Mouse (Mus musculus) ES-Bruce4 (cell line): ENCODE data around the gene Aqp7.

ENCODE experiments used
- CTCF ChIP-seq: IDR thresholded peaks from one replicate; pipeline ENCODE4 v1.8.1; 2011; ENCODE audit warnings: low read depth, low read length
- EP300 ChIP-seq: IDR thresholded peaks from 2 replicates; pipeline ENCODE4 v1.6.1; 2011; ENCODE audit warnings: low read depth, low read length; ENCODE audit not compliant: insufficient read depth
- POLR2A ChIP-seq: IDR thresholded peaks from one replicate; pipeline ENCODE4 v1.8.1; 2011; ENCODE audit warnings: low read length; ENCODE audit not compliant: insufficient read depth

DNA sequence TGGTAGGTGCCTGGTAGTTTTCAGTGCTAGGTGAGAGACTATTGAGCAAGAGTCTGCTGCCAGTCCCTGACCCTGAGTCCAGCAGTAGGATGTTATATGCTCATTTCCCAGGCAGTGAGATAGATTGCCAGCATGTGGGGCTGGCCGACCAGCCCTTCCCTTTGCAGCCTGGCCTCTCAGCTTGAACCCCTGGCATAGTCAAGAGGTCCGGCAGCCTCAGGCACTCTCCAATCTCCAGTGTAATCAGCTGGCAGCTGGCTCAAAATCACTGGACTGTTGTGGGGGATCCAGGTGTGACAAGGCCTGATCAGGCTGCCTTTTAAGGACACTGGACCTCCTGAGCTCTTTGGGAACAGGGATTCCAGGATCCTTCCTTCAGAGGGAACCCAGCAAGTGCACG lies 15.4 kb upstream of the Aqp7 start:
- TF ChIP-seq CTCF: no peak
- no peak for TF ChIP-seq EP300
- TF ChIP-seq POLR2A: no peak
